Mouse (Mus musculus) heart, adult 2 months (tissue): ENCODE measurements around the gene Gatd1.
A peak's percentile ranks its signal among the peaks of the same experiment; 100 is the strongest.

Experiments
- CTCF ChIP-seq: fragments of 200-600 bp; IDR thresholded peaks from 2 replicates; pipeline ENCODE4 v1.8.1; 2022; ENCODE audit warnings: antibody characterized with exemption, mild to moderate bottlenecking, moderate library complexity
- POLR2A ChIP-seq: fragments of 200-500 bp; IDR thresholded peaks from 2 replicates; pipeline ENCODE4 v1.6.1; 2011; ENCODE audit warnings: mild to moderate bottlenecking, low read depth, low read length, control low read depth; ENCODE audit not compliant: insufficient read depth

- peak; percentile 45 for TF ChIP-seq POLR2A
- TF ChIP-seq CTCF = no peak
Measured at GRCm38 (mm10) chr7:141432741-141433516, 19.0 kb upstream of the Gatd1 start.
